Mouse (Mus musculus): ENCODE data around the gene Pdcd6ip.

DNA sequence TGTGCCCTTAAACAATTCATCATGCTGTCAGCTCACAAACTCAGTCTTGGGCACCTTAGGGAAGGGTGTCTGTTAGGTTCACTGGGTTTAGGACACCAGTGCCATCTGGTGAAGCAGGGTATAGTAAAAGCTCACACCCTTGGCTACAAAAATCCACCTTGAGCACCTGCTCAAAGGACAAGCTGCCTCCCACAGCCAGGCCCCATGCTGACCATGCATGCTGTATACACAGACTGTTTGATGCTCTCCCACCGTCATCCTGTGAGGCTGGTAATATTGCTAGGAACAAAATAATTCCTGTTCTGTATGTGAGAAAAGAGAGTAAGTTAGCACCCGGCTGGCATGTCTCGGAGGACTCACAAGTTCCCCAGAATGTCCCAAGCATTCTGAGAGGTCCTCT is 64.0 kb downstream of the Pdcd6ip start:
- TF ChIP-seq TAL1 (IDR thresholded peaks at IDR 0.05; ENCODE audit: low read length) (no peak), GATA1 (IDR thresholded peaks at IDR 0.05; ENCODE audit: low read length) (no peak)

Data from erythroblast, embryonic 14.5 days (primary cell).